Mouse (Mus musculus) heart, embryonic 14.5 days (tissue): ENCODE data around the gene Aamdc. TPM values are rescaled to one million over a fixed set of nuclear protein-coding genes. Genes with fewer than 3 reads are reported as not detected.

Source experiments
- ATAC-seq: fragments of 200-750 bp; cut with Nextera tagmentation; 2 replicates; pipeline ENCODE4 v1.8.0; 2017; ENCODE audit warnings: low read depth, moderate TSS enrichment; ENCODE audit not compliant: insufficient number of reproducible peaks, insufficient read depth, low FRiP score
- H3K27ac ChIP-seq, 2 experiments: fragments of 200-500 bp in 1 of 2; fragments of 300-500 bp in 1 of 2; sonication (generic) in 1 of 2; replicated peaks in 1 of 2; 2 replicates each; pipeline ENCODE4 v1.5.1; 2012 to 2014; ENCODE audit warnings: low read depth in 2 of 2, low read length in 2 of 2, control low read depth in 1 of 2, mild to moderate bottlenecking in 1 of 2, mixed read lengths in 1 of 2; ENCODE audit not compliant: control insufficient read depth in 1 of 2, insufficient read depth in 1 of 2
- H3K27me3 ChIP-seq: fragments of 300-500 bp; sonication (generic); 2 replicates; pipeline ENCODE4 v1.6.1; 2014; ENCODE audit warnings: mild to moderate bottlenecking, low read length, control low read depth; ENCODE audit not compliant: control insufficient read depth, insufficient read depth
- H3K36me3 ChIP-seq: fragments of 300-500 bp; sonication (generic); 2 replicates; pipeline ENCODE4 v1.6.1; 2014; ENCODE audit warnings: mild to moderate bottlenecking, control low read depth, low read length, mixed read lengths; ENCODE audit not compliant: control insufficient read depth, insufficient read depth
- H3K4me1 ChIP-seq, 2 experiments: fragments of 200-500 bp in 1 of 2; fragments of 300-500 bp in 1 of 2; sonication (generic) in 1 of 2; 2 replicates each; pipeline ENCODE4 v1.6.1; 2012 to 2014; ENCODE audit warnings: low read length in 2 of 2, control low read depth in 1 of 2, mixed read lengths in 1 of 2; ENCODE audit not compliant: control insufficient read depth in 2 of 2, insufficient read depth in 2 of 2
- H3K4me2 ChIP-seq: fragments of 300-500 bp; sonication (generic); 2 replicates; pipeline ENCODE4 v1.6.1; 2014; ENCODE audit warnings: mild to moderate bottlenecking, low read length
- H3K4me3 ChIP-seq, 2 experiments: fragments of 200-500 bp in 1 of 2; fragments of 300-500 bp in 1 of 2; sonication (generic) in 1 of 2; 2 replicates each; pipeline ENCODE4 v1.5.1; 2012 to 2014; ENCODE audit warnings: low read length in 2 of 2, mild to moderate bottlenecking in 2 of 2, control low read depth in 1 of 2, low read depth in 1 of 2, moderate library complexity in 1 of 2; ENCODE audit not compliant: control insufficient read depth in 1 of 2, insufficient read depth in 1 of 2
- H3K9ac ChIP-seq: fragments of 300-500 bp; sonication (generic); 2 replicates; pipeline ENCODE4 v1.6.1; 2014; ENCODE audit warnings: mild to moderate bottlenecking, low read length
- H3K9me3 ChIP-seq: fragments of 300-500 bp; sonication (generic); 2 replicates; pipeline ENCODE4 v1.6.1; 2016; ENCODE audit warnings: low read length, control low read depth; ENCODE audit not compliant: control insufficient read depth
- WGBS: fragments of 180-500 bp; shearing (Covaris S2); extraction: QIAGEN DNeasy Blood & Tissue Kit; methylation state at CpG from one replicate; pipeline ENCODE4 v1.1.7; 2014; 5-methylcytosine and 5-hydroxymethylcytosine counted together
- polyA plus RNA-seq: library from polyadenylated mRNA; unstranded; fragments of >200 nt; fragmentation: Nextera tagmentation; extraction: Ambion mirVana; gene quantifications from 2 replicates; pipeline ENCODE4 v1.2.1, GENCODE M21; 2014

Aamdc gene
- polyA plus RNA-seq, 1 experiment from 2014 or later = 58.3 TPM

GRCm38 (mm10) chr7:97514786-97515185 lies 64.5 kb downstream of the Aamdc start:
- no peaks in the 10 kb centered on the region for H3K27me3 ChIP-seq
- H3K4me1 ChIP-seq = peaks cover 2 to 13% of the 10 kb centered on the region in 2 experiments
- ATAC-seq = peak; percentile 66
- H3K4me3 ChIP-seq = no peak overlapping the region
- H3K4me2 ChIP-seq = no peak overlapping the region
- WGBS = 20% methylated on average over 1 of the region's 1 CpGs
- peaks cover 84% of the 10 kb centered on the region for H3K36me3 ChIP-seq
- peak overlapping the region; percentile 65 to 67 for H3K27ac ChIP-seq
- no peak overlapping the region for H3K9ac ChIP-seq
- H3K9me3 ChIP-seq = no peaks in the 10 kb centered on the region

GRCm38 (mm10) chr7:97500555-97501209 lies 78.6 kb downstream of the Aamdc start:
- no peak overlapping the region for H3K4me3 ChIP-seq
- peak; percentile 68; the same call in 1 of the 2 replicates for ATAC-seq
- peaks cover 0 to 7% of the 10 kb centered on the region in 2 experiments; a peak in 1 of 4 replicates for H3K4me1 ChIP-seq
- WGBS = 35% methylated on average over 5 of the region's 5 CpGs
- no peaks in the 10 kb centered on the region for H3K9me3 ChIP-seq
- H3K9ac ChIP-seq = no peak overlapping the region
- peak overlapping the region in 1 of 2 experiments; percentile 47; a peak in 2 of 4 replicates for H3K27ac ChIP-seq
- no peak overlapping the region for H3K4me2 ChIP-seq
- no peaks in the 10 kb centered on the region for H3K27me3 ChIP-seq
- H3K36me3 ChIP-seq = peaks cover 29% of the 10 kb centered on the region

Other genes starting within 250 kb of the Aamdc start
- 1.6 TPM in 2 replicates for gene Usp35, start 247.5 kb downstream of the Aamdc start, polyA plus RNA-seq
- gene Kctd21, start 247.2 kb downstream of the Aamdc start, polyA plus RNA-seq = 4.8 and 5.2 TPM in 2 replicates
- gene Alg8, start 207.9 kb downstream of the Aamdc start, polyA plus RNA-seq = 25.8 and 26.9 TPM in 2 replicates
- 693 and 703 TPM in 2 replicates for gene Ndufc2, start 179.5 kb downstream of the Aamdc start, polyA plus RNA-seq
- gene Thrsp, start 161.8 kb downstream of the Aamdc start, polyA plus RNA-seq = 0.57 and 1.6 TPM in 2 replicates
- 0.82 and 1.2 TPM in 2 replicates for gene Kctd14, start 128.2 kb downstream of the Aamdc start, polyA plus RNA-seq
- 34.0 and 36.3 TPM in 2 replicates for gene Ints4, start 98.5 kb downstream of the Aamdc start, polyA plus RNA-seq
- 12.7 and 14.8 TPM in 2 replicates for gene Rsf1, start 392 bp upstream of the Aamdc start, polyA plus RNA-seq
- 93.4 and 100 TPM in 2 replicates for gene Clns1a, start 117.1 kb upstream of the Aamdc start, polyA plus RNA-seq
- gene Aqp11, start 158.8 kb upstream of the Aamdc start, polyA plus RNA-seq = 2.1 and 2.2 TPM in 2 replicates
- 3.4 and 4.1 TPM in 2 replicates for gene Pak1, start 209.0 kb upstream of the Aamdc start, polyA plus RNA-seq